Mouse (Mus musculus): ENCODE measurements around the gene Esrrg.

- no peak for TF ChIP-seq MAX (IDR thresholded peaks at IDR 0.05)
- TF ChIP-seq USF1 (IDR thresholded peaks at IDR 0.05; ENCODE audit: low read depth) = no peak
- TF ChIP-seq CTCF (IDR thresholded peaks at IDR 0.05; ENCODE audit: control insufficient read depth, insufficient read depth, insufficient read length) = no peak
Measured at GRCm38 (mm10) chr1:187854148-187854547, 245.6 kb downstream of the Esrrg start.

Measured in C2C12 (cell line).